Mouse (Mus musculus): ENCODE data around the gene Gspt2. TPM values are rescaled to one million over a fixed set of nuclear protein-coding genes. Genes with fewer than 3 reads are reported as not detected.
A peak's percentile ranks its signal among the peaks of the same experiment; 100 is the strongest.
"Not testable (repeated sequence)": the region's sequence is repeated elsewhere in the genome, so short reads cannot be mapped to it uniquely, and the experiment has no call there.

The Gspt2 gene
- polyA plus RNA-seq (2015; fragmentation: Nextera tagmentation; extraction: Ambion mirVana): 16.5 and 18.3 TPM in 2 replicates

DNA sequence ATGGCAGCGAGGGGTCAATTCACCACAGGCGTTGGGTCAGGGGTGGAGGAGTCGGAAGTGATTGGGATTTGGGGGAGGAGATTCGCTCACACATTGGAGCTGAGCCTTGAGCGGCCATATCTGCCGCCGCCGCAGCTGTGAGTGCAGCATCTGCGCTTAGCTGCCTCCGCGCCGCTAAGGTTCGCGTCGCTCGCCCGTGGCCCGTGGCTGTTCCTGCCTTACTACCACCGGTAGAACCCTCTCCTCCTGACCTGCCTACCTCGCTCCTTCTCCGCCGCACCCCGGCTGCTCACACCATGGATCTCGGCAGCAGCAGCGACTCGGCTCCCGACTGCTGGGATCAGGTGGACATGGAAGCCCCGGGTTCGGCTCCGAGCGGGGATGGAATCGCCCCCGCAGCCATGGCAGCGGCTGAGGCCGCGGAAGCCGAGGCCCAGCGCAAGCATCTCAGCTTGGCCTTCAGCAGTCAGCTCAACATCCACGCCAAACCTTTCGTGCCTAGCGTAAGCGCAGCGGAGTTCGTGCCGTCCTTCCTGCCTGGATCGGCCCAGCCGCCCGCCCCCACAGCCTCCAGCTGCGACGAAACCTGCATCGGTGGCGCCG, at the start of gene Gspt2:
TSS of gene Gspt2 (plus strand) at position 109 of the 603 bp plus-strand sequence.
- ATAC-seq (ENCODE audit: low FRiP score): peak; percentile 94
- Histone ChIP-seq H3K4me2 (peak within 1 kb of the TSS; percentile 58), H3K4me1 (replicated peaks) (peaks cover 18% of the 10 kb centered on the region), H3K9ac (peak within 1 kb of the TSS; percentile 81), H3K27me3 (peaks cover 9% of the 10 kb centered on the region; the same call in 1 of the 2 replicates), H3K4me3 (peak within 1 kb of the TSS; percentile 61), H3K9me3 (no peaks in the 10 kb centered on the region), H3K27ac (peak within 1 kb of the TSS; percentile 84), H3K36me3 (no peaks in the 10 kb centered on the region; the same call in 1 of the 2 replicates)
- WGBS: 20% methylated on average over 52 of the region's 53 CpGs

- ATAC-seq (ENCODE audit: low FRiP score): peak; percentile 97
- Histone ChIP-seq H3K36me3 (no peaks in the 10 kb centered on the region), H3K27me3 (peaks cover 13% of the 10 kb centered on the region; the same call in 1 of the 2 replicates), H3K9ac (0 out of 2 replicates have a peak overlapping the region, but pooled peaks have one; percentile 51), H3K4me2 (peak overlapping the region; percentile 38), H3K27ac (peak overlapping the region; percentile 40), H3K4me1 (replicated peaks) (no peaks in the 10 kb centered on the region), H3K9me3 (no peaks in the 10 kb centered on the region), H3K4me3 (peak overlapping the region; percentile 28)
- 28% methylated on average over 13 of the region's 13 CpGs for WGBS
Measured at GRCm38 (mm10) chrX:94624835-94625803, 10.8 kb upstream of the Gspt2 start.

- peaks cover 18% of the 10 kb centered on the region for H3K4me1 ChIP-seq (replicated peaks)
- no peak for ATAC-seq (ENCODE audit: low FRiP score)
- peak overlapping the region; percentile 61 for H3K4me3 ChIP-seq
- H3K27me3 ChIP-seq: peaks cover 9% of the 10 kb centered on the region; the same call in 1 of the 2 replicates
- H3K27ac ChIP-seq: no peak overlapping the region
- peak overlapping the region; percentile 81 for H3K9ac ChIP-seq
- peak overlapping the region; percentile 58 for H3K4me2 ChIP-seq
- WGBS: 66% methylated on average over 8 of the region's 8 CpGs
- no peaks in the 10 kb centered on the region; the same call in 1 of the 2 replicates for H3K36me3 ChIP-seq
- H3K9me3 ChIP-seq: no peaks in the 10 kb centered on the region
Measured at GRCm38 (mm10) chrX:94636911-94637310, 1.0 kb downstream of the Gspt2 start.

DNA sequence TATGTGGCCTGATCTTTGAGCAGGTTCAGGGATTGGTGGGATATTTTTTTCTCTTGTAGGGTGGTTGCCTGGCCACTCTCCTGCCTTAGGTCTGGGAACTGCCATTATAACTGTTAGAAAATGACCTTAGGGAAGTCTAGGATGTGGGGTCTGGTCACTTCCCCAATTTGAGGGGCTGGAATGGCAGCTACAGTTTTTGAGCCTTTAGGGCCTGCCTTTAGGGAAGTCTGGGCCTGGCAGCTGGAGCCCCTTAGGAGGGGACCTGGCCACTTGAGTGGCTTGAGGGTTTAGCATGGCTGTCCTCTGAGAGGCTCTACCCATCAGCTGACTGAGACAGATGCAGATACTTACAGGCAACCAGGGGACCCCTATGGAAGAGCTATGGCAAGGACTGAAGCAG, 12.7 kb downstream of the Gspt2 start:
- H3K4me1 ChIP-seq (replicated peaks): no peaks in the 10 kb centered on the region

DNA sequence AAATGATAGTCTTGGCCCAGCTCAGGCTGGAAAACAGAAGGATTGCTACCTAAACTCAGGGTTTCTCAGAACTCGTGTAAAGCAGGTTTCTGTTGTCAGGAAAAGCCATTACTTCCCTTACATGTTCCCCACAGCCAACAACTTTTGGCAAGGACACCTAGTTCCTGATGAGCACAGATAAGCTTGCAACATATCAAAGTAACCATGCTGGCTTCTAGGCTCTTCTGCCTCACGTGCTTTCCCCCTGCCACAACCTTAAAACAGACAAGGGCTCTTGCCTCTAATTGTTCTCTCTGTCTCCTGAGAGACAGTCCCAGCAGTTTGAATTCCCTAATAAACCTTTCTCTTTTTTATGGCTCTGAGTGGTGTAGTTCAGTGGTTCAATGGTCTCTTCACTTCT, 21.9 kb downstream of the Gspt2 start:
- H3K4me3 ChIP-seq: no peak overlapping the region
- no peak overlapping the region for H3K4me2 ChIP-seq
- no peak overlapping the region for H3K27ac ChIP-seq
- H3K9me3 ChIP-seq: no peaks in the 10 kb centered on the region
- no peak overlapping the region for H3K9ac ChIP-seq
- H3K27me3 ChIP-seq: peaks cover 6% of the 10 kb centered on the region; the same call in 1 of the 2 replicates
- H3K4me1 ChIP-seq (replicated peaks): no peaks in the 10 kb centered on the region
- no peaks in the 10 kb centered on the region for H3K36me3 ChIP-seq
- no peak for ATAC-seq (ENCODE audit: low FRiP score)
- 60% methylated on average over 2 of the region's 2 CpGs for WGBS

More for the DNA sequence above, 12.7 kb downstream of the Gspt2 start:
- no peak overlapping the region for H3K4me2 ChIP-seq
- no peaks in the 10 kb centered on the region for H3K9me3 ChIP-seq
- H3K4me3 ChIP-seq: no peak overlapping the region
- peaks cover 10% of the 10 kb centered on the region; the same call in 1 of the 2 replicates for H3K27me3 ChIP-seq
- H3K27ac ChIP-seq: no peak overlapping the region
- ATAC-seq (ENCODE audit: low FRiP score): no peak
- H3K36me3 ChIP-seq: peaks cover 4% of the 10 kb centered on the region; the same call in 1 of the 2 replicates
- H3K9ac ChIP-seq: no peak overlapping the region

DNA sequence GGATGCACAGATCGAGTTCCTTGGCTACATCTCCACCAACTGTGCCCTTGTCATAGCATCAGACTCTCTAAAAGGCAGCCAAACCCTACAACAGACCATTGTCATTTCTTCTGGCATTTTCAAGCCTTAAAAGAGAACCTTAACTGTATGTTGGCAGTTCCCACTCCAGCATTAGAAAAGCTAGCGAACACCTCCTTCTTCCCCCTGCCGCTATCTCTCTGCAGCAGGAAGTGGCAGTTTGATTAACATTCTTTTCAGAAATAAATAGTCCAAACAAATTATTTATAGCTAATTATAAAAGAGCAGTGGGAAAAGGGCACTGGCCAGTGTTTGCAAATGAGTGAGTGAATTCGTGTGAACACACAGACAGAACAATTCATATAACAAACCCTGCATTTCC, 34.9 kb downstream of the Gspt2 start:
- Histone ChIP-seq H3K9me3 (no peaks in the 10 kb centered on the region), H3K27me3 (no peaks in the 10 kb centered on the region; the same call in 1 of the 2 replicates), H3K4me2 (no peak overlapping the region)

DNA sequence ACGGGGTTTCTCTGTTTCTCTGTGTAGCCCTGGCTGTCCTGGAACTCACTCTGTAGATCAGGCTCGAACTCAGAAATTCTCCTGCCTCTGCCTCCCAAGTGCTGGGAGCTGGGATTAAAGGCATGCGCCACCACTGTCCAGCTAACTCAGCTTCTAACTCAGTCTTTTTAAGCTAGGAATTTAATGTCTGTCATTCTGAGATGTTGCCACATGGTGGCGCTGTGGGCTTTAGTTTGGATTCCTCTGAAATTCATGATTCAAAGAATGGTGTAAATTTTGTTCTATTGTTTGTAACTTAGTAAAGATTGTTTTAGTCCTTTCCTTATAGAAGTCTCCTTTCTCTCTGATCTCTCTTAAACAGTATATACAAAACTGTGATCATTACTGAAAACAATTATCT, 39.1 kb downstream of the Gspt2 start:
- Histone ChIP-seq H3K27ac (no peak overlapping the region), H3K4me2 (no peak overlapping the region), H3K4me3 (no peak overlapping the region), H3K9me3 (no peaks in the 10 kb centered on the region), H3K36me3 (no peaks in the 10 kb centered on the region), H3K9ac (no peak overlapping the region), H3K4me1 (replicated peaks) (no peaks in the 10 kb centered on the region), H3K27me3 (no peaks in the 10 kb centered on the region; the same call in 1 of the 2 replicates)
- no peak for ATAC-seq (ENCODE audit: low FRiP score)
- 47% methylated on average over 4 of the region's 4 CpGs for WGBS

More for the DNA sequence above, 34.9 kb downstream of the Gspt2 start:
- ATAC-seq (ENCODE audit: low FRiP score): no peak
- H3K4me1 ChIP-seq (replicated peaks): no peaks in the 10 kb centered on the region
- WGBS: 50% methylated on average over 4 of the region's 4 CpGs
- no peak overlapping the region for H3K27ac ChIP-seq
- H3K4me3 ChIP-seq: no peak overlapping the region
- H3K36me3 ChIP-seq: no peaks in the 10 kb centered on the region
- H3K9ac ChIP-seq: no peak overlapping the region

DNA sequence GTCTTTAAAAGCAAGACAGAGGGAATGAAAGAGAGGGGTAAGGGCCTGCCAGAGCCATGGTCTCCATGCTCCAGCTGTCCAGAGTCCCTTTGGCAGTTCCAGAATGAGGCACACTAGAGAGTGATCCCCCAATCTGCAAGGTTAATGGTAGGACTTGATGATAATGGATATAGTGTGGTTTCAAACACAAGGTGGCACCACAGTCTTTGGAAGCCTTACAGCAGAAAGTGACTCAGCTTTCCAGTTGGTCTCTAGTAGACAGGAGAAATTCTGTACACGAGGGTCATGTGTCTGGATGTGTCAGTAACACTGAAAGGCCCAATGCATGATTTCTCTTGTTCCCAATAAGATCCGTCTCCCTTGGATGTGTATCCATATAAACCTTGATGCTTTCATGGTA, 45.7 kb downstream of the Gspt2 start:
- not testable (repeated sequence) for H3K27me3 ChIP-seq; H3K4me1 ChIP-seq (replicated peaks); H3K27ac ChIP-seq; H3K36me3 ChIP-seq; H3K4me3 ChIP-seq; H3K4me2 ChIP-seq; ATAC-seq (ENCODE audit: low FRiP score); H3K9me3 ChIP-seq; H3K9ac ChIP-seq
- WGBS: no CpG with 5 or more reads among the region's 2 CpGs

DNA sequence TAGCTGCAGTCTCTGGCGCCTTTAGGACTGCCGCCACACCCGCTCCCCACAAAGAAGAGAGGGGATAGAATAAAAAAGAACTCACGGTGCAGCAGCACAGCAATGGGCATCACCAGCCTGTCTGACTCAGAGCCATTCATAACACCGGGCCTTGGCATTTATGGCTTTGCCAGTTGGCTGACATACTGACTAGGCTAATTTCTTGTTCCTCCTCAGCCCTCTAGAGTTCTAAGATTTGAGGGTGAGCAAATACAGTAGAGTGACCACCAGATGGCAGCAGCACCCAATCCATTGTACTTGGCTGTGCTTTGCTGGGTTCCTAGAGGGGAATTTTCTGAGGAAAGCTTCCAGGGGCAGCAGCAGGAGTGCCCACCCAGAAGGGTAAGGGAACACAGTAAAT, 53.7 kb downstream of the Gspt2 start:
- H3K9ac ChIP-seq; H3K4me3 ChIP-seq; H3K27ac ChIP-seq; H3K4me1 ChIP-seq (replicated peaks); H3K9me3 ChIP-seq; H3K4me2 ChIP-seq; H3K36me3 ChIP-seq; H3K27me3 ChIP-seq: not testable (repeated sequence)
- peak; percentile 83 for ATAC-seq (ENCODE audit: low FRiP score)
- WGBS: 88% methylated on average over 5 of the region's 5 CpGs

Other genes starting within 250 kb of the Gspt2 start
- gene Maged1, start 93.9 kb upstream of the Gspt2 start, polyA plus RNA-seq (2015; fragmentation: Nextera tagmentation; extraction: Ambion mirVana): 1,046 and 1,103 TPM in 2 replicates
- gene Zxdb, start 88.5 kb downstream of the Gspt2 start, polyA plus RNA-seq (2015; fragmentation: Nextera tagmentation; extraction: Ambion mirVana): 1.7 and 1.8 TPM in 2 replicates